Mouse (Mus musculus): ENCODE measurements around the gene Grb2. TPM values are rescaled to one million over a fixed set of nuclear protein-coding genes. Genes with fewer than 3 reads are reported as not detected.

Grb2 gene
- total RNA-seq, 2 experiments from 2014 or later: 107 to 108 TPM

DNA sequence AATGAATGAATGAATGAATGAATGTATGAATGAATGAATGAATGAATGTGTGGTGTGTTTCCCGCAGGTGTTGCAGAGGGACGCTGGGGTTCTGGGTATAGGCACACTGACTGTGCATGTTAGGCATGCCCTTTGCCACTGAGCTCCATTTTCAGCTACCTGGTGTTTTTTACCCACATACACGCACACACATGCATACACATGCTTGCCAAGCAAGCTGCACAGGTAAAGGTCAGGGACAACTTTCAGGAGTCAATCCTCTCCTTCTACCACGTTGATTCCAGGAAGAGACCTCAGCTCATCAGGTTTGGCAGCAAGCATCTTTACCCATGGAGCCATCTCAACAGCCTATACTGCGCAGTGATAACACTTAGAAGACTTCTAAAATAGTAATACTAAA is 16.9 kb downstream of the Grb2 start:
- intact Hi-C loops (cut with DNase I): no loop called here
- no peak for DNase-seq (ENCODE audit: low spot score)

GRCm38 (mm10) chr11:115691013-115691412 is 17.4 kb downstream of the Grb2 start:
- intact Hi-C loops (cut with DNase I): no loop called here
- DNase-seq (ENCODE audit: low spot score): no peak

GRCm38 (mm10) chr11:115690356-115690755 is 18.0 kb downstream of the Grb2 start:
- no peak for DNase-seq (ENCODE audit: low spot score)
- intact Hi-C loops (cut with DNase I): no loop called here

DNA sequence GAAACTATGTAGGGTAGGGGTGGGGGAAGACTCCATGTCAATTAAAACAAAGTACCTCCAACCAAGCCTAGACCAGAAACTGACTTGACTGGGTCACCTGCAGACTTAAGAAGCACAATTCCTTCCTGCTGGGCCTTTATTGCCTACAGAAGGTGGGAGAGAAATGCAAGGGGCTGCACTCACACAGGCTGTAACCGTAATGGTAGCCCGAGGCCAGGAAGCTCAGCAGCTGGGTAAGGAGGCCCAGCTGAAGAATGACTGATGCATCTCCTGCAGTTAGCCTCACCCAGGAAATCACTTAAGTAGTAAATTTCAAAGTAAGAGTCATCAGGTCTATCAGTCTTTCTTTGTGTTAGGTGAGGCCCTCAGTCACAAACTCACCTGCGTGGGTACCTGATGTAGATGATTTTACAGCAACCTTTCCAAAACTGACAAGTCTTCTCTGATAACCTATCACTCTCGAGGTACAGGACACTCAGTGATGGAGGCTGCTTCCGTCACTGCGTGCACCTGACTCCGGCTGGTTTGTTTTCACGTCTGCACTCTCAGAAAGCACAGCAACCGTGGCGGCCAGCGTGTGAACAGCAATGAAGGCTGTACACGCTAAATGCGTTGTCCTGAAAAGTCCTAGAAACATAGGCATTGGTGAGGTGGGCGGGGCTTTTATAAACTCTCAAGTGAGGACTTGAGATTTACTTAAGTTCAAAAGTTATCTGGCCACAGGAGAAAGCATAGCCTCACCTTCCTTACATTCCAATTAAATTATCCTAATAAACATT is 19.1 kb downstream of the Grb2 start:
- no peak for DNase-seq (ENCODE audit: low spot score)
- intact Hi-C loops (cut with DNase I): no loop called here

DNA sequence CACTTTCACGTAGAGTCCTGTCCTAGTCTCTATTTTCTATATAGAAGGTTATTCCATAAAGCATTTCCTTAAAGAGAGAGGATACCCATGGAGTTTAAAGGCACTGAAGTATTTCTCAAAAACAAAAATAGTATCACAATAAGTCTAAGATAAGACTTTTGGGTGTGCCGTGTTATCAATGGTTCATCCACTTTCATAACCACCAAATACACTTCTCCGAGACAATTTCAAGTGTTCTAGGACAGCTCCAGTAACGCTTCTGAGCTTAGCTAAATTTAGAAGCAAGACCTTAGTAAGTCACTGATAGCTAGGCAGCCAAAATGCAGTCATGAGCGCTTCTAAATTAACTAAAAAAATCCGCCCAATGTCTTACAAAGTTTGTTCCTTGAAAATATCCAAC is 22.0 kb downstream of the Grb2 start:
- intact Hi-C loops (cut with DNase I): no loop called here
- no peak for DNase-seq (ENCODE audit: low spot score)

- intact Hi-C loops (cut with DNase I): no loop called here
- no peak for DNase-seq (ENCODE audit: low spot score)
Measured at GRCm38 (mm10) chr11:115685954-115686353, 22.4 kb downstream of the Grb2 start.

- intact Hi-C loops (cut with DNase I): no loop called here
- no peak for DNase-seq (ENCODE audit: low spot score)
Measured at GRCm38 (mm10) chr11:115684877-115685276, 23.5 kb downstream of the Grb2 start.

DNA sequence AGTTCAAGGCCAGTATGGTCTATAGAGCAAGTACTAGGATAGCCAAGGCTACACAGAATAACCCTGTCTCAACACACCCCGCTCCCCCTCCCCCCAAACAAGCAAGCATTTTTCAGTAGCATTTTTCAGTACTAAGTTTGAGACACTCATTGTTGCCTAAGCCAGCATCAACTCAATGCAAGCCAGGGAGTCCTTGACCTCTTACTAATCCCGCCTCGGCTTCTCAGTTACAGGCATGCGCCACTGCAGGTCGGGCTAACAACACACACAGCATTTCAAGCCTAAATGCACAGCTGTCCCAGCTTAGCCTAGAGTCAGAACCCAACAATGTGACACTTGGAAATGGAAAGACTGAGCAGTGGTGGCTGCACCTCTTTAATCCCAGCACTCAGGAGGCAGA is 25.1 kb downstream of the Grb2 start:
- intact Hi-C loops (cut with DNase I): no loop called here
- DNase-seq (ENCODE audit: low spot score): no peak

- no peak for DNase-seq (ENCODE audit: low spot score)
- intact Hi-C loops (cut with DNase I): no loop called here
Measured at GRCm38 (mm10) chr11:115682411-115682810, 26.0 kb downstream of the Grb2 start.

DNA sequence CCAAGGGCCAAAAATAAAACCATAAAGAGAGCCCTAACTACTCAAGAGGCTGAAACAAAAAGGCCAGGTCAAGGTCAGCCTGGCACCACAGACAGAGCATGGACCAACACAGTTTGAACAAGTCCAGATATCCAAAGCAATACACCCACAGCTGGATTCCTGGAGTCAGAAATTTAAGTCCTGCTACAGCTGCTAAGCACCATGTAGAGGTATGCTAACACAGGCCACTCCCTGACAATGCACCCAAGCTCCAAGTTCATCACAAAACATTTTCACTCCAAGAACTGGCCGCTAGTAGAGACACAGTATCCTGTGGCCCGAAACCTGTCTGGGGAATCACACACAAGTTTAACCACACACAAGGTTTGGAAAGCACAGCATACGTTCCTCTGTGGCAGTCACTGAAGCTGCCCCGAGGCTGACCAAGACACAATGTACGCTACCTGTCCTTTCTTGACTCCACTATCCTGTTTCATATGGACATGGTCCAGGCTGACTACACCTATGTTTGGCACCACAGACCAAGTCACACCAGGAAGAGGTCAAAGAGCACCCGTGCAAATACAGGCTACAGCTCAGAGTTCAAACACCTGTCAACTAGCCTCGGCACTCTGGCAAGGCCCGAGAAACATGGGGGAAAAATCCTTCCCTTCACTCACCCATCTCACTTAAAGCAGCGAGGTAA is 28.7 kb downstream of the Grb2 start:
- intact Hi-C loops (cut with DNase I): no loop called here
- no peak for DNase-seq (ENCODE audit: low spot score)

GRCm38 (mm10) chr11:115678861-115679260 is 29.5 kb downstream of the Grb2 start:
- no peak for DNase-seq (ENCODE audit: low spot score)
- intact Hi-C loops (cut with DNase I): no loop called here

GRCm38 (mm10) chr11:115677511-115677910 is 30.9 kb downstream of the Grb2 start:
- no peak for DNase-seq (ENCODE audit: low spot score)
- intact Hi-C loops (cut with DNase I): no loop called here

DNA sequence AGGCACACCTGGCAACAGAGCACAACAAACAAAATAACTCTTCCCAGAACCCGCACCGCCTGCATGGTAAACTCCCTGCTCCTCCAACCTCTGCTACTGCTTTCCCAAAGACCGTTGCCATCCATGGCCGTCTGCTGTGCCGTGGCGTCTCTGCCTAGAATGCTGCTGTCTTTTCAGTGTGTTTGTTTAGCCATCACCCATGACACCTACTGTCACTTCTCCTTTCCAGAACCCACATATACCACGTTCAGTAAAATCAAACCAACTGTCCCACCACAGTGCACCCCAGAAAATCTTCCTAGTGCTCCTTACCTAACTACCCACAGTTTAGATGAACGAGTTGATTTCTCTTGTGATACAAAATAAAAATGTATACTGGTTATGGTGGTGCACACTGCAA is 31.7 kb downstream of the Grb2 start:
- intact Hi-C loops (cut with DNase I): no loop called here
- DNase-seq (ENCODE audit: low spot score): no peak

DNA sequence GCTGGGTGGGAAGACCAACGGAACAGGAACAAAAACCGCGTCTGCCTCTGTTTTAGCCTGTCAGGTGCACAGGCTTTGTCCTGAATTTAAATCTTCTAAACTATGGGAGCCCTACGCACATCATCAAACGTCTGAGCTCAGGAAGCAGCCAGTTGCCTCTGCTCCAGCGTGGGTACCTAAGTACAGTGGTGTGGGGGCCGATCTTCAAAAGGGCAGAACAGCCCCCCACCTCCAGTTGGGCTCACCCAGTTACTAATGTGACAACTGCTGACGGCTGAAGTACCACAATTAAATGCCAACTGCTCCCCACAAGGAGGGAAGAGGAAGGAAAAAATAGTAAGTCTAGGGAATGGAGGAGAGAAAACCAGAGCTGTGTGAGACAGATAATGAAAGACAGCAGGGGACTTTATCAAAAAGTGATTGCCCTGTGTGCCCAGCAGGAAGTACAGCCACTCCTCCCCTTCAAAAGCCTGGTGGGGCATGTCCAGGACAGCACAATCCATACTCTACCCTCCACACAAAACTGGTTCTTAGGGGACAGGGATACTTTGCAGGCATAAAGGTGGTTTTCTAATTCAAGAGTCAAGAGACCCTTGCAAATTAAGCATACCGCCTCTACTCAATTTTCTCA is 34.0 kb downstream of the Grb2 start:
- intact Hi-C loops (cut with DNase I): no loop called here
- DNase-seq (ENCODE audit: low spot score): no peak

DNA sequence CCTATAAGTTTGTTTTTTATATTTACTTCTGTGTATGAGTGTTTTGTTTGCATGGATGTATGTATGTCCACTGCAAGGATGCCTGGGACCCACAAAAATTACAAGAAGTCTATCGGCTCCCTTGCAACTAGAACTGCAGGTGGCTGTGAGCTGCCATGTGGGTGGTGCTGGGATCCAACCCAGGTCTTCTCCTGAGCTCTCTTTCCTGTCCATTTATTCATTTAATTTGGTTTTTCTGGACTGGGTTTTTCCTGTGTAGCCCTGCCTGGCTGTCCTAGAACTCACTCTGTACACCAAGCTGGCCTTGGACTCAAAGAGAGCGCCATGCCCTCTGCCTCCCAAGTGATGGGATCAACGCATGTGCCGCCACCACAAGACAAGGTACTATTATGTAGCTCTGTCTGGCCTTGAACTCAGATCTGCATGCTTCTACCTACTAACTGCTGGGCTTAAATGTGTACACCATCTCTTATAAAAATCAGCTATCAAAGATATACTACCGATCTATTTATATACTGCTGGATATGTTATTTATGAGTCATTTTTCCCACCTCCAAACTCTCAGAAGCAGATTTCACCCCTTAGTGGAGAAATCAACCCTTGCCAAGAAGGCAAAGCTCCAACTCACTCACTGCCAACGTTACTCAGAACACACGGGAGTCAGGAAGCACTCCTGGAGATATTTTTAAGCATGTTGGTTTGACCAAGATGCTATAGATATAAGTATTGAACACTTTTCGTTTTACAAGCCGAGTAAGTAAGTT is 34.7 kb downstream of the Grb2 start:
- DNase-seq (ENCODE audit: low spot score): no peak
- intact Hi-C loops (cut with DNase I): no loop called here

DNA sequence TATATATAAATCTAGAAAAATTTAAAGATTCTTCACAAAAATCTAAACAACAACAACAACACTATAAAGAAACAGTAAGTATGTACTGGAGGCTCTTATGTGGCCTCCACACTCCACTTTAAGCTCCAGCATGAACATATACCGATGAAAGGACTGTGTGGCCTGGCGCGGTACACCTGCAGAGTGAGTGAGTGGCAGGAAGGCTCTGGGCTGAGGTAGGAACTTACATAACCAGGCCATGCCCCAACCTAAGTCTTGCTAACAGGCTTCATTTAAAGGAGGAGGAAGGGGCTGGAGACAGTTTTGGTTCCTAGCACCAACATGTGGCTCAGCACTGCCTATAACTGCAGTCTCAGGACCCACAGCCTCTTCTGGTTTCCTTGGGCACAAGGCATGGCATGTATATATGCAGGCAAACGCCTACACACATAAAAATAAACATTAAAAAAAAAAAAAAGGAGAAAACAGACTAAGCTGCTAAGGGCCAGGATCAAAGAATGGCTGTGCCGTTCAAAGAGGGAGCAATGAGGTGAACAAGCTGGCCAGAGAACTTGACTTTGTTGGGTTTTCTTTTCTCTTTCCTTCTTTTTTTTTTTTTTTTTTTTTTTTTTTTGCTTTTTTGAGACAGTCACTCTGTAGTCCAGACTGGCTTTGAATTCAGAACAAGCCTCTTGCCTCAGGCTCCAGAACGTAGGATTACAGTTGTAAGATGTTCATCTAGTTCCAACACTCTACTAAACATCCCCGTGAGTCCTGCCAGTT is 36.0 kb downstream of the Grb2 start:
- DNase-seq (ENCODE audit: low spot score): no peak
- intact Hi-C loops (cut with DNase I): no loop called here

DNA sequence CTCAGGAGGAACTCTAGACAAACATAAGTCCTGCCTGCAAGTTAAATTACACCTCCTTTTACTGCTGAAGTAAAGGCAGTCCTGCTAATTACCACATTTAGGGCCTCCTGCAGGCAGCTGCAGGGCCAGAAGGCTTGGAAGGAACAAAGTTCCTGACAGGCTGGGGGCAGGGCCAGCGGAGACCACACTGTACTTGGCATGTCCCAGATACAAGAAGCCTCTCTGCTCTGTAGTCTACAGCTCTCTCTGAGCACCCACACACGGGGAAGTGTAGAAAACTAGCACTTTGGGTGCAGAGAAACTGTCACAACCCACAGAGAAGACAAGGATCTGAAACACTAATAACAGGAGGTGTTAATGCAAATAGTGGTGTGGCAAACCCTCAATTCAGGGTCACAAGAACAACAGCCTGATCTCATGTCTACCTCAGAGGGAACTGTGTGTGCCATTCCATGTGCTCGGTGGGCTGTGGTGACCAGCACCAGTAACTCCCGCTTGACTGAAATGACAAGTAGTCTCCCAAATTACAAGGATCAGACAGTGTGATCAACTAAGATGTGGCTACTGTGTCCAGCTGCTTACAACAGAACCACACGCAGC is 37.8 kb downstream of the Grb2 start:
- intact Hi-C loops (cut with DNase I): no loop called here
- no peak for DNase-seq (ENCODE audit: low spot score)

DNA sequence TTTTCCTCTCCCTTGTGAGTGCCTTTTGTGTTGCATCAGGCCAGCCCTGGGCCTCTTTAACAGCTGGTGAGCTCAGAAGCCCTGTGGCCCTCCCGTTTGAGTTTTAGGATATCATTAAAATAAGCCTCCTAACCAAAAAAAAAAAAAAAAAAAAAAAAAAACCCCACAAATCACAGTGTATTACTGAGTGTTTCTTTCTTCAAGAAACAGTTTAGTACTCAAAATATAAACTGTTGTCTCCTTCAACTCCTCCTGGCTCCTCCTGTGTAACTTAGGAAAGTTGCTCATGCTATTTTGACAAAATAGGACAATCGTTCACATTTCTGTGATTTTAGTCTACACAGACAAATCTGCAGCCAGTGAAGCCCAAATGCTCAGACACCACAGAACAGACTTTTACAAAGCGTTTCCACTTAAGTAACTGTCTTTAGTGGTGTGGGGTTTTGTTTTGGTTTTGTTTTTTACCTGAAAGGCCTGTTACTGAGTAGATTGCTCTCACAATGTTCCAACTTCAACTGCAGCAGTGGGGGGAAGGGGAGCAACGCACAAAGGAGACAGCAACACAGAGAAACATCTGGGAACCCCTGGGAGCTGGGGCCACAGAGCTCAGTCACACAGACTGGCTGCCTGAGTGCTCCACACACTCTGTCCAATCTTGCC is 44.6 kb downstream of the Grb2 start:
- intact Hi-C loops (cut with DNase I): no loop called here
- DNase-seq (ENCODE audit: low spot score): no peak

GRCm38 (mm10) chr11:115660376-115660775 is 48.0 kb downstream of the Grb2 start:
- no peak for DNase-seq (ENCODE audit: low spot score)
- intact Hi-C loops (cut with DNase I): no loop called here
